Mouse (Mus musculus): ENCODE results near the gene Cep164. TPM values are rescaled to one million over a fixed set of nuclear protein-coding genes. Genes with fewer than 3 reads are reported as not detected.
"Not testable (repeated sequence)": the region's sequence is repeated elsewhere in the genome, so short reads cannot be mapped to it uniquely, and the experiment has no call there.

Cep164 gene
- 27.3 and 34.7 TPM in 2 replicates for total RNA-seq (2015; ENCODE audit: low replicate concordance)
- total RNA-seq (2017; ENCODE audit: low replicate concordance): 52.8 and 68.6 TPM in 2 replicates

- peak; percentile 98 for ATAC-seq (replicated peaks; ENCODE audit: low FRiP score, poor library complexity, severe bottlenecking)
Observed at GRCm38 (mm10) chr9:45828291-45828963, at the start of gene Cep164. TSS of gene Cep164 (minus strand) at chr9:45828691.

- ATAC-seq (replicated peaks; ENCODE audit: low FRiP score, poor library complexity, severe bottlenecking): no peak
Observed at GRCm38 (mm10) chr9:45877928-45878327, 49.4 kb upstream of the Cep164 start.

- ATAC-seq (replicated peaks; ENCODE audit: low FRiP score, poor library complexity, severe bottlenecking): no peak
Observed at GRCm38 (mm10) chr9:45870265-45870664, 41.8 kb upstream of the Cep164 start.

GRCm38 (mm10) chr9:45869181-45869580, 40.7 kb upstream of the Cep164 start:
- no peak for ATAC-seq (replicated peaks; ENCODE audit: low FRiP score, poor library complexity, severe bottlenecking)

GRCm38 (mm10) chr9:45861813-45862212, 33.3 kb upstream of the Cep164 start:
- no peak for ATAC-seq (replicated peaks; ENCODE audit: low FRiP score, poor library complexity, severe bottlenecking)

GRCm38 (mm10) chr9:45859364-45859763, 30.9 kb upstream of the Cep164 start:
- no peak for ATAC-seq (replicated peaks; ENCODE audit: low FRiP score, poor library complexity, severe bottlenecking)

GRCm38 (mm10) chr9:45854136-45854535, 25.6 kb upstream of the Cep164 start:
- no peak for ATAC-seq (replicated peaks; ENCODE audit: low FRiP score, poor library complexity, severe bottlenecking)

GRCm38 (mm10) chr9:45853695-45854094, 25.2 kb upstream of the Cep164 start:
- no peak for ATAC-seq (replicated peaks; ENCODE audit: low FRiP score, poor library complexity, severe bottlenecking)

GRCm38 (mm10) chr9:45851776-45852175, 23.3 kb upstream of the Cep164 start:
- no peak for ATAC-seq (replicated peaks; ENCODE audit: low FRiP score, poor library complexity, severe bottlenecking)

- ATAC-seq (replicated peaks; ENCODE audit: low FRiP score, poor library complexity, severe bottlenecking): no peak
Observed at GRCm38 (mm10) chr9:45851330-45851729, 22.8 kb upstream of the Cep164 start.

GRCm38 (mm10) chr9:45850528-45851155, 22.2 kb upstream of the Cep164 start:
- ATAC-seq (replicated peaks; ENCODE audit: low FRiP score, poor library complexity, severe bottlenecking): no peak

GRCm38 (mm10) chr9:45849528-45850408, 21.3 kb upstream of the Cep164 start:
- ATAC-seq (replicated peaks; ENCODE audit: low FRiP score, poor library complexity, severe bottlenecking): no peak

GRCm38 (mm10) chr9:45846891-45847460, 18.5 kb upstream of the Cep164 start:
- no peak for ATAC-seq (replicated peaks; ENCODE audit: low FRiP score, poor library complexity, severe bottlenecking)

- not testable (repeated sequence) for ATAC-seq (replicated peaks; ENCODE audit: low FRiP score, poor library complexity, severe bottlenecking)
Observed at GRCm38 (mm10) chr9:45846176-45846575, 17.7 kb upstream of the Cep164 start.

- no peak for ATAC-seq (replicated peaks; ENCODE audit: low FRiP score, poor library complexity, severe bottlenecking)
Observed at GRCm38 (mm10) chr9:45845541-45845940, 17.1 kb upstream of the Cep164 start.

- ATAC-seq (replicated peaks; ENCODE audit: low FRiP score, poor library complexity, severe bottlenecking): no peak
Observed at GRCm38 (mm10) chr9:45843780-45844179, 15.3 kb upstream of the Cep164 start.

- no peak for ATAC-seq (replicated peaks; ENCODE audit: low FRiP score, poor library complexity, severe bottlenecking)
Observed at GRCm38 (mm10) chr9:45843007-45843406, 14.5 kb upstream of the Cep164 start.

- ATAC-seq (replicated peaks; ENCODE audit: low FRiP score, poor library complexity, severe bottlenecking): no peak
Observed at GRCm38 (mm10) chr9:45841458-45841857, 13.0 kb upstream of the Cep164 start.

GRCm38 (mm10) chr9:45840331-45840730, 11.8 kb upstream of the Cep164 start:
- no peak for ATAC-seq (replicated peaks; ENCODE audit: low FRiP score, poor library complexity, severe bottlenecking)

GRCm38 (mm10) chr9:45839982-45840300, 11.4 kb upstream of the Cep164 start:
- no peak; the same call in 1 of the 2 replicates for ATAC-seq (replicated peaks; ENCODE audit: low FRiP score, poor library complexity, severe bottlenecking)

All from erythroblast, adult 5-6 weeks (primary cell).